ENCODE assay signal across 8 mouse cellular contexts in genomic region chr9:111311031-111311842, GRCm38 (mm10). TPM values are rescaled to one million over a fixed set of nuclear protein-coding genes. Genes with fewer than 3 reads are reported as not detected.
DNase-seq lines count a peak whose midpoint lies in the region; ATAC-seq and TF ChIP-seq lines count a peak whose summit lies in the region.

TSS of gene Trank1 (plus strand) at chr9:111311739.

- H3K4me3 ChIP-seq in layer of hippocampus, adult 2 months, result peak within 1 kb of the TSS; percentile 61
- H3K4me3 ChIP-seq in forebrain, embryonic 11.5 days (ENCODE audit: low read depth, low read length), result peak within 1 kb of the TSS; percentile 52
- peak within 1 kb of the TSS; percentile 64 for H3K4me3 ChIP-seq in hindbrain, postnatal 0 days (ENCODE audit: low read length)
- H3K4me3 ChIP-seq in liver, embryonic 11.5 days (ENCODE audit: low read depth, low read length), result peak within 1 kb of the TSS; percentile 49

- TF ChIP-seq CTCF in layer of hippocampus, adult 2 months (conservative IDR thresholded peaks at IDR 0.05), result 0 out of 2 replicates have a peak, but pooled peaks have one; percentile 7
- no peak for TF ChIP-seq CTCF in hindbrain, postnatal 0 days (IDR thresholded peaks at IDR 0.05; ENCODE audit: low read depth)

- H3K27me3 ChIP-seq in forebrain, embryonic 11.5 days (ENCODE audit: control insufficient read depth, insufficient read depth, low read length), result peaks cover 46% of the 10 kb centered on the region
- H3K27me3 ChIP-seq in hindbrain, postnatal 0 days (ENCODE audit: insufficient read depth, low read length), result peaks cover 6% of the 10 kb centered on the region; the same call in 1 of the 2 replicates
- H3K27me3 ChIP-seq in liver, embryonic 11.5 days (replicated peaks; ENCODE audit: control insufficient read depth, insufficient read depth, low read length), result peaks cover 60% of the 10 kb centered on the region

- peak; percentile 36 to 49 for DNase-seq in layer of hippocampus, adult 2 months (ENCODE audit: low spot score in 2 of 2)
- no peak for DNase-seq in layer of hippocampus, adult 9-10 months (ENCODE audit: low spot score)
- DNase-seq in adrenal gland, postnatal 25 days, result peak; percentile 80
- DNase-seq in forebrain, embryonic 11.5 days (ENCODE audit: low spot score), result peak; percentile 67
- DNase-seq in hindbrain, postnatal 0 days (ENCODE audit: low spot score), result peak; percentile 76
- peak; percentile 34 for DNase-seq in liver, embryonic 11.5 days (ENCODE audit: low spot score)
- DNase-seq in retina, postnatal 7 days (ENCODE audit: low read depth, low spot score), result peak; percentile 30
- no peak for DNase-seq in spleen, postnatal 14 days (ENCODE audit: low spot score in 2 of 2)

- ATAC-seq in forebrain, embryonic 11.5 days (replicated peaks; ENCODE audit: low FRiP score), result peak; percentile 57
- peak; percentile 78 for ATAC-seq in hindbrain, postnatal 0 days
- ATAC-seq in liver, embryonic 11.5 days (replicated peaks; ENCODE audit: low FRiP score), result no peak

- H3K9ac ChIP-seq in forebrain, embryonic 11.5 days (ENCODE audit: low read length), result peak within 1 kb of the TSS; percentile 39
- H3K9ac ChIP-seq in hindbrain, postnatal 0 days (replicated peaks; ENCODE audit: low read length), result peak within 1 kb of the TSS; percentile 73
- 0 out of 2 replicates have a peak within 1 kb of the TSS, but pooled peaks have one; percentile 30 for H3K9ac ChIP-seq in liver, embryonic 11.5 days (ENCODE audit: low read depth, low read length)

- H3K9me3 ChIP-seq in forebrain, embryonic 11.5 days (ENCODE audit: control insufficient read depth, low read length), result peaks cover 2% of the 10 kb centered on the region; the same call in 1 of the 2 replicates
- H3K9me3 ChIP-seq in hindbrain, postnatal 0 days (ENCODE audit: low read length), result no peaks in the 10 kb centered on the region
- H3K9me3 ChIP-seq in liver, embryonic 11.5 days (ENCODE audit: control insufficient read depth, low read length), result no peaks in the 10 kb centered on the region

- WGBS in forebrain, embryonic 11.5 days, result 11% methylated on average over 72 of the region's 72 CpGs
- WGBS in hindbrain, postnatal 0 days, result 8% methylated on average over 66 of the region's 72 CpGs
- 13% methylated on average over 66 of the region's 72 CpGs for WGBS in liver, embryonic 11.5 days

- H3K27ac ChIP-seq in layer of hippocampus, adult 2 months, result peak within 1 kb of the TSS; percentile 88
- no peak within 1 kb of the TSS for H3K27ac ChIP-seq in forebrain, embryonic 11.5 days (ENCODE audit: low read depth, low read length)
- H3K27ac ChIP-seq in hindbrain, postnatal 0 days, result peak within 1 kb of the TSS; percentile 84
- no peak within 1 kb of the TSS for H3K27ac ChIP-seq in liver, embryonic 11.5 days (ENCODE audit: low read depth, low read length)

- peaks cover 14% of the 10 kb centered on the region for H3K4me1 ChIP-seq in forebrain, embryonic 11.5 days (replicated peaks; ENCODE audit: control insufficient read depth, insufficient read depth, low read length)
- H3K4me1 ChIP-seq in hindbrain, postnatal 0 days (ENCODE audit: insufficient read depth, low read length), result no peaks in the 10 kb centered on the region
- peaks cover 10% of the 10 kb centered on the region; the same call in 1 of the 2 replicates for H3K4me1 ChIP-seq in liver, embryonic 11.5 days (replicated peaks; ENCODE audit: control insufficient read depth, insufficient read depth, low read length)

- no peaks in the 10 kb centered on the region for H3K36me3 ChIP-seq in forebrain, embryonic 11.5 days (ENCODE audit: control insufficient read depth, insufficient read depth, low read length)
- no peaks in the 10 kb centered on the region for H3K36me3 ChIP-seq in hindbrain, postnatal 0 days (ENCODE audit: insufficient read depth, low read length)
- no peaks in the 10 kb centered on the region for H3K36me3 ChIP-seq in liver, embryonic 11.5 days (ENCODE audit: control insufficient read depth, insufficient read depth, low read length)

- peak within 1 kb of the TSS; percentile 84 for H3K4me2 ChIP-seq in forebrain, embryonic 11.5 days (ENCODE audit: low read depth, low read length, severe bottlenecking)
- H3K4me2 ChIP-seq in hindbrain, postnatal 0 days (ENCODE audit: low read depth, low read length), result peak within 1 kb of the TSS; percentile 78
- H3K4me2 ChIP-seq in liver, embryonic 11.5 days, result peak within 1 kb of the TSS; percentile 68

RNA-seq across cellular contexts. Expression of gene Trank1, which starts in this region (rescaled TPM):
- 100 to 1,000 TPM; 221 to 228 TPM for total RNA-seq in layer of hippocampus, adult 2 months (2021)
- total RNA-seq in adrenal gland, postnatal 25 days (2021), result 69.1 and 74.9 TPM in 2 replicates
- polyA plus RNA-seq in forebrain, embryonic 11.5 days (2014; fragmentation: Nextera tagmentation; extraction: Ambion mirVana), result 0.92 and 1.0 TPM in 2 replicates
- 42.8 and 49.0 TPM in 2 replicates for total RNA-seq in hindbrain, postnatal 0 days (2014; rRNA removed)
- polyA plus RNA-seq in hindbrain, postnatal 0 days (2015; fragmentation: Nextera tagmentation; extraction: Ambion mirVana), result 12.6 and 13.1 TPM in 2 replicates
- 0.03 and 0.10 TPM in 2 replicates for polyA plus RNA-seq in liver, embryonic 11.5 days (2014; fragmentation: Nextera tagmentation; extraction: Ambion mirVana)

Comparison
In these comparisons a context has a peak if more than half of its experiments do, and no peak if none do; other contexts are left out.
1. DNase-seq: peak in layer of hippocampus, adult 2 months (2 of 2), adrenal gland, postnatal 25 days (single experiment), forebrain, embryonic 11.5 days (single experiment), hindbrain, postnatal 0 days (single experiment) and retina, postnatal 7 days (single experiment); none in layer of hippocampus, adult 9-10 months (single experiment) and spleen, postnatal 14 days (0 of 2).
2. Peak in DNase-seq, H3K4me3 ChIP-seq, H3K9ac ChIP-seq and H3K4me2 ChIP-seq in liver, embryonic 11.5 days; RNA of the gene not detected or under 1 TPM.
3. H3K27ac ChIP-seq: peak in layer of hippocampus, adult 2 months (single experiment) and hindbrain, postnatal 0 days (single experiment); none in forebrain, embryonic 11.5 days (single experiment) and liver, embryonic 11.5 days (single experiment).
4. Peak in every context shown above with its lines, with median percentiles within 50 percentile points of each other: H3K4me3 ChIP-seq, H3K4me2 ChIP-seq and H3K9ac ChIP-seq.